Mouse (Mus musculus) MEL (cell line): ENCODE results near the gene Adgrv1.
A peak's percentile ranks its signal among the peaks of the same experiment; 100 is the strongest.

ENCODE experiments used
- CHD1 ChIP-seq: IDR thresholded peaks from 2 replicates; pipeline ENCODE4 v1.6.1; 2012; ENCODE audit warnings: low read depth, mild to moderate bottlenecking, inconsistent platforms, low read length, improper control_type of control experiment
- GATA1 ChIP-seq: IDR thresholded peaks from 2 replicates; pipeline ENCODE4 v1.6.1; 2011; ENCODE audit warnings: low read depth, low read length, improper control_type of control experiment
- MAFK ChIP-seq: IDR thresholded peaks from 2 replicates; pipeline ENCODE4 v1.6.1; 2011; ENCODE audit warnings: low read depth, mild to moderate bottlenecking, low read length, improper control_type of control experiment, borderline replicate concordance
- MYB ChIP-seq: IDR thresholded peaks from 2 replicates; pipeline ENCODE4 v1.6.1; 2011; ENCODE audit warnings: mild to moderate bottlenecking, low read depth, low read length, improper control_type of control experiment
- POLR2A ChIP-seq, 2 experiments: IDR thresholded peaks; 2 replicates each; pipeline ENCODE4 v1.6.1; 2011 to 2012; ENCODE audit warnings: low read length in 2 of 2, mild to moderate bottlenecking in 2 of 2, control low read depth in 1 of 2, improper control_type of control experiment in 1 of 2, low read depth in 1 of 2, moderate library complexity in 1 of 2; ENCODE audit not compliant: control insufficient read depth in 1 of 2, insufficient read depth in 1 of 2, poor library complexity in 1 of 2
- UBTF ChIP-seq: IDR thresholded peaks from 2 replicates; pipeline ENCODE4 v1.6.1; 2012; ENCODE audit warnings: low read depth, mild to moderate bottlenecking, inconsistent platforms, low read length, improper control_type of control experiment, moderate library complexity, borderline replicate concordance; ENCODE audit not compliant: insufficient read depth
- USF2 ChIP-seq, 2 experiments: IDR thresholded peaks; 2 replicates each; pipeline ENCODE4 v1.6.1; 2011 to 2012; ENCODE audit warnings: improper control_type of control experiment in 2 of 2, low read length in 2 of 2, borderline replicate concordance in 1 of 2, inconsistent platforms in 1 of 2, low read depth in 1 of 2, mild to moderate bottlenecking in 1 of 2; ENCODE audit not compliant: insufficient read depth in 1 of 2

GRCm38 (mm10) chr13:81646348-81646747 is 13.4 kb upstream of the Adgrv1 start:
- peak; percentile 85 for TF ChIP-seq GATA1
- no peak for TF ChIP-seq MYB
- no peak for TF ChIP-seq POLR2A (IDR thresholded peaks at IDR 0.05; ENCODE audit: control insufficient read depth in 1 of 2, insufficient read depth in 1 of 2, low read depth in 1 of 2, low read length in 2 of 2, poor library complexity in 1 of 2)
- TF ChIP-seq USF2 (IDR thresholded peaks at IDR 0.05; ENCODE audit: borderline replicate concordance in 1 of 2, insufficient read depth in 1 of 2, low read depth in 1 of 2, low read length in 2 of 2) = no peak
- TF ChIP-seq UBTF = no peak
- TF ChIP-seq CHD1 = no peak
- no peak for TF ChIP-seq MAFK
